Mouse (Mus musculus): ENCODE results near the gene Neurl2. TPM values are rescaled to one million over a fixed set of nuclear protein-coding genes. Genes with fewer than 3 reads are reported as not detected.
A peak's percentile ranks its signal among the peaks of the same experiment; 100 is the strongest.
"Not testable (repeated sequence)": the region's sequence is repeated elsewhere in the genome, so short reads cannot be mapped to it uniquely, and the experiment has no call there.

The Neurl2 gene
- polyA plus RNA-seq, 1 experiment from 2014 or later = 3.9 TPM

DNA sequence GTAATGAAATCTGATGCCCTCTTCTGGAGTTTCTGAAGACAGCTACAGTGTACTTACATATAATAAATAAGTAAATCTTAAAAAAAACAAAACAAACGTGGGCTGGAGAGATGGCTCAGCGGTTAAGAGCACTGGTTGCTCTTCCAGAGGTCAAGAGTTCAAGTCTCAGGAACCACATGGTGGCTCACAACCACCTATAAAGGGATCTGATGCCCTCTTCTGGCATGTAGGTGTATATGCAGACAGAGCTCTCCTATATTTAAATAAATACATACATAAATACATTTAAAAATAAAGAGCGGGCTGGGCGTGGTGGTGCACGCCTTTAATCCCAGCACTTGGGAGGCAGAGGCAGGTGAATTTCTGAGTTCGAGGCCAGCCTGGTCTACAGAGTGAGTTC, 34.7 kb downstream of the Neurl2 start:
- not testable (repeated sequence) for H3K4me3 ChIP-seq (ENCODE audit: low read depth, low read length); H3K4me1 ChIP-seq (ENCODE audit: control insufficient read depth, insufficient read depth, low read length); H3K4me2 ChIP-seq (ENCODE audit: low read length); H3K9me3 ChIP-seq (replicated peaks; ENCODE audit: control insufficient read depth, low read length); ATAC-seq; H3K27me3 ChIP-seq (replicated peaks; ENCODE audit: control insufficient read depth, insufficient read depth, low read length); H3K27ac ChIP-seq (ENCODE audit: low read depth, low read length); H3K9ac ChIP-seq (ENCODE audit: low read length)
- DNase-seq (ENCODE audit: low spot score) = peak; percentile 28
- 82% methylated on average over 6 of the region's 6 CpGs for WGBS
- H3K36me3 ChIP-seq (ENCODE audit: control insufficient read depth, insufficient read depth, low read length) = peaks cover 56% of the 10 kb centered on the region

DNA sequence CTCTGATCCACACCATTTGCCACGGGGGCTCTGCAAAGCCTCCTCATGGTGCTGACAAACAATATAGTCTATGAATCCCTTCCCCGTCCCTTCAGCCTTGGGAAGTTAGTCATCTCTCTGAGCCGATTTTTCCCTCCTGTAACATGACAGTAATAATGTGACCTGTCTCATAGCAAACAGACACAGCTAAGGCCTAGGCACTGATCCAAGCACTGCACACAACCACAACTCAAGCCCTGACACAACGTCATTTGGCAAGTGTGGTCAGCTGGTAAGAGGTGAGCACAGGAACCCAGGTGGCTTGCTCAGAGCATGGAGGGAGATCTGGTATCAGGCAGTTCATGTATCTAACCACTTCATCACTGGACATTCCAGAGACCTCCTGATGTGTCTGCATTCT, 37.4 kb downstream of the Neurl2 start:
- ATAC-seq = no peak
- Histone ChIP-seq H3K27ac (ENCODE audit: low read depth, low read length) (no peak overlapping the region), H3K4me2 (ENCODE audit: low read length) (no peak overlapping the region), H3K27me3 (replicated peaks; ENCODE audit: control insufficient read depth, insufficient read depth, low read length) (no peaks in the 10 kb centered on the region), H3K4me1 (ENCODE audit: control insufficient read depth, insufficient read depth, low read length) (no peaks in the 10 kb centered on the region), H3K9me3 (replicated peaks; ENCODE audit: control insufficient read depth, low read length) (no peaks in the 10 kb centered on the region), H3K36me3 (ENCODE audit: control insufficient read depth, insufficient read depth, low read length) (peaks cover 78% of the 10 kb centered on the region), H3K4me3 (ENCODE audit: low read depth, low read length) (no peak overlapping the region), H3K9ac (ENCODE audit: low read length) (no peak overlapping the region)
- no peak for DNase-seq (ENCODE audit: low spot score)
- WGBS = 88% methylated on average over 4 of the region's 4 CpGs

DNA sequence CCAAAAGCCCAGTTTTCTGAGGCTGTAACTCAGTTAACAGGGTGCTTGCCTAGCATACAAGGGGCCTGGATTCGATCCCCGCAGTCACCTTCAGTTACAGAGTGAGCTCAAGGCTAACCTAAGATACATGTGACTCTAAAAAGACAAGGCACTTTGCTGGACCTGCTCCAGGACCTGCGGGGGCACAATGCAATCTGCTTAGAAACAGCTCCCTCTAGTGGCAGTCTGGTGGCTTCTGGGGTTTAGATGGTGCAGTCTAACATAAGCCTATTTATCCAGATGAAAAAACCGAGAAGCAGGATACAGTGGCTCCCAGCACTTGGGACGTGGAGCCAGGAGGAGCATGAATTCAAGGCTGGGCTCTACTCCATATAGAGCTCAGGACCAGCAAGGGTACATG, 39.0 kb downstream of the Neurl2 start:
- H3K9ac ChIP-seq (ENCODE audit: low read length) = no peak overlapping the region
- H3K27me3 ChIP-seq (replicated peaks; ENCODE audit: control insufficient read depth, insufficient read depth, low read length) = no peaks in the 10 kb centered on the region
- no peak overlapping the region for H3K27ac ChIP-seq (ENCODE audit: low read depth, low read length)
- no peaks in the 10 kb centered on the region for H3K9me3 ChIP-seq (replicated peaks; ENCODE audit: control insufficient read depth, low read length)
- H3K36me3 ChIP-seq (ENCODE audit: control insufficient read depth, insufficient read depth, low read length) = peaks cover 66% of the 10 kb centered on the region
- H3K4me1 ChIP-seq (ENCODE audit: control insufficient read depth, insufficient read depth, low read length) = no peaks in the 10 kb centered on the region
- ATAC-seq (peak; percentile 38), DNase-seq (ENCODE audit: low spot score) (peak; percentile 94)
- WGBS = 25% methylated on average over 5 of the region's 5 CpGs
- H3K4me3 ChIP-seq (ENCODE audit: low read depth, low read length) = no peak overlapping the region
- H3K4me2 ChIP-seq (ENCODE audit: low read length) = no peak overlapping the region

DNA sequence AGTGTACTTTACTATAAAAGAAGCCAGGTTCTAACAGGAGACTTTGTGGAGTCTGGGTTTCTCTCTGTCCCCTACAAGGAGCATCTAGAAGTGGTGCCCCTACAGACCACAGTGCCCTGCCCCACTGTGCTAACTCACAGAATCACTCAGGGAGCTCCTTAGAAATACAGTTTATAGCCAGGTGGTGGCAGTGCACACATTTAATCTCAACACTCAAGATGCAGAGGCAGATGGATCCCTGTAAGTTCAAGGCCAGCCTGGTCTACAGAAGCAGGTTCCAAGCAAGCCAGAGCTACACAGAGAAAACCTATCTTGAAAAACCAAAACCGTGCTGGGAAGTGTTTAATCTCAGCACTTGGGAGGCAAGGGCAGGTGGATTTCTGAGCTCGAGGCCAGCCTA, 39.5 kb downstream of the Neurl2 start:
- ATAC-seq = no peak
- peaks cover 68% of the 10 kb centered on the region for H3K36me3 ChIP-seq (ENCODE audit: control insufficient read depth, insufficient read depth, low read length)
- peak; percentile 20 for DNase-seq (ENCODE audit: low spot score)
- no peak overlapping the region for H3K27ac ChIP-seq (ENCODE audit: low read depth, low read length)
- H3K9ac ChIP-seq (ENCODE audit: low read length) = no peak overlapping the region
- no peaks in the 10 kb centered on the region for H3K4me1 ChIP-seq (ENCODE audit: control insufficient read depth, insufficient read depth, low read length)
- WGBS = 99% methylated on average over 2 of the region's 2 CpGs
- H3K27me3 ChIP-seq (replicated peaks; ENCODE audit: control insufficient read depth, insufficient read depth, low read length) = no peaks in the 10 kb centered on the region
- H3K4me3 ChIP-seq (ENCODE audit: low read depth, low read length) = no peak overlapping the region
- no peaks in the 10 kb centered on the region for H3K9me3 ChIP-seq (replicated peaks; ENCODE audit: control insufficient read depth, low read length)
- no peak overlapping the region for H3K4me2 ChIP-seq (ENCODE audit: low read length)

DNA sequence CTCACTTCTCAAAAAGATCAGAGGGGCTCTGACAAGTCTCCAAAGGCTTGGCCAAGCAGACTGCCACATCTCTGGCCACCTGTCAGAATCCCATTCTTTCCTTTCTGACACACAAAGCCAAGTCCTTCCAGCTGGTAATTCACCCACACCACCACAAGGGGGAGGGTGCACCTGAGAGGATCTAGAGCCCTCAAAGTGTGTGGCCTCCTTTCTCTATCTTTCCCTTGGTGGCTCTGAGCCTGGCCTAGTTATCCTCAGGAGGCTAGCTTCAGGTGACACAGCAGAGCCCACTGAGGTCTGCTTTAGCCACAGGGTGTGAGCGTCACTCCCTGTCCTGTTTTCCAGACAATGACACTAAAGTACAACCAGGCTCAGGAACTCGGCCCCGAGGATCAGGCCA, 40.0 kb downstream of the Neurl2 start:
- Histone ChIP-seq H3K27me3 (replicated peaks; ENCODE audit: control insufficient read depth, insufficient read depth, low read length) (no peaks in the 10 kb centered on the region), H3K9me3 (replicated peaks; ENCODE audit: control insufficient read depth, low read length) (no peaks in the 10 kb centered on the region), H3K4me1 (ENCODE audit: control insufficient read depth, insufficient read depth, low read length) (no peaks in the 10 kb centered on the region), H3K27ac (ENCODE audit: low read depth, low read length) (no peak overlapping the region), H3K36me3 (ENCODE audit: control insufficient read depth, insufficient read depth, low read length) (peaks cover 67% of the 10 kb centered on the region), H3K4me2 (ENCODE audit: low read length) (no peak overlapping the region), H3K9ac (ENCODE audit: low read length) (no peak overlapping the region), H3K4me3 (ENCODE audit: low read depth, low read length) (no peak overlapping the region)
- peak; percentile 54 for DNase-seq (ENCODE audit: low spot score)
- no peak for ATAC-seq
- 83% methylated on average over 3 of the region's 3 CpGs for WGBS

DNA sequence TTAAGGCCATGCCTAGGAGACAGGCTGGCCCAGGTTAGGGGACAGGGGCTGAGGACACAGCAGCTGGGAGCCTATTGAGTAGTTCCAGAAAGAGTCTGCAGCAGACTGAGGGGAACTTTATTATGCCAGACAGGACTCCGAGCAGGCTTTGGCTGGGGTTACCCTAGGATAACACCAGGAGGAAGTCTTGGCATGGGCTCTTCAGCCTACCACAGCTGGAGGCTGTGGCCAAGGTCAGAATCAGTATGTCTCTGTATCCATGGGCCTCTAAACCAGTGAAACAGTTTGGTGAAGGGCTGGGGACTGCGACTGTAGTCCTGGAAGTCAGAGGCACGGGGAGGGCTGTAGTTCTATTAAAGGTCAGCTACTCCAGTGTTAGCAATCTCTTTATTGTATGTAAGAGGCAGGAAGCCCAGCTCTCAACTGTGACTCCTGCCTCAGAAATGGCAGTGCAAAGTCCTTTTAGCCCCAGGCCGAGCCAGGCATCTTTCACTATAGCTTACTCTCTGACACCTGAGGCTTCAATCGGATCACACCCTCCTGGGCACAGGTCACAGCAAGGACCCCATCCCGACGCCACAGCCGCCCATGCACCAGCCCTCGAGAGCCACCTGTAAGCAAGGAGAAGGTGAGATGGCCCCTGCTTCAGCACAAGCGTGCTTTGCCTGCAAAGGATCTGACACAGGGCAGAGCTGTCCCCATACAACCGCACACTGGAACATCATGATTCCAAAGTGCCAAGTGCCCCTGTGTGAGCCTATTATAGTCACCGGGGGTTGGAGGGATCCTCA, 40.7 kb downstream of the Neurl2 start:
- H3K4me1 ChIP-seq (ENCODE audit: control insufficient read depth, insufficient read depth, low read length) = no peaks in the 10 kb centered on the region
- ATAC-seq = no peak
- H3K4me2 ChIP-seq (ENCODE audit: low read length) = no peak overlapping the region
- no peaks in the 10 kb centered on the region for H3K9me3 ChIP-seq (replicated peaks; ENCODE audit: control insufficient read depth, low read length)
- peaks cover 60% of the 10 kb centered on the region for H3K36me3 ChIP-seq (ENCODE audit: control insufficient read depth, insufficient read depth, low read length)
- H3K4me3 ChIP-seq (ENCODE audit: low read depth, low read length) = no peak overlapping the region
- no peak overlapping the region for H3K9ac ChIP-seq (ENCODE audit: low read length)
- H3K27me3 ChIP-seq (replicated peaks; ENCODE audit: control insufficient read depth, insufficient read depth, low read length) = no peaks in the 10 kb centered on the region
- 94% methylated on average over 12 of the region's 12 CpGs for WGBS
- DNase-seq (ENCODE audit: low spot score) = no peak
- H3K27ac ChIP-seq (ENCODE audit: low read depth, low read length) = no peak overlapping the region

DNA sequence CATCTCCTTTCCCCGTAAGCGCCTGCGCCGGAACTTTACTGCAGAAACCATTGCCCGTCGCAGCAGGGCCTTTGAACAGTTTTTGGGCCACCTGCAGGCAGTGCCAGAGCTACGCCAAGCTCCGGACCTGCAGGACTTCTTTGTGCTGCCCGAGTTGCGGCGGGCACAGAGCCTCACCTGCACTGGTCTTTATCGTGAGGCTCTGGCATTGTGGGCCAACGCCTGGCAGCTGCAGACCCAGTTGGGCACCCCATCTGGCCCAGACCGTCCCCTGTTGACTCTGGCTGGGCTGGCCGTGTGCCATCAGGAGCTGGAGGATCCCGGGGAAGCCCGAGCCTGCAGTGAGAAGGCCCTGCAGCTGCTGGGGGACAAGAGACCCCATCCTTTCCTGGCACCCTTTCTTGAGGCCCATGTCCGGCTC, 41.4 kb downstream of the Neurl2 start:
- DNase-seq (ENCODE audit: low spot score) (no peak), ATAC-seq (no peak)
- Histone ChIP-seq H3K4me1 (ENCODE audit: control insufficient read depth, insufficient read depth, low read length) (no peaks in the 10 kb centered on the region), H3K4me2 (ENCODE audit: low read length) (no peak overlapping the region), H3K27ac (ENCODE audit: low read depth, low read length) (no peak overlapping the region), H3K9ac (ENCODE audit: low read length) (no peak overlapping the region), H3K27me3 (replicated peaks; ENCODE audit: control insufficient read depth, insufficient read depth, low read length) (no peaks in the 10 kb centered on the region), H3K4me3 (ENCODE audit: low read depth, low read length) (no peak overlapping the region), H3K9me3 (replicated peaks; ENCODE audit: control insufficient read depth, low read length) (no peaks in the 10 kb centered on the region), H3K36me3 (ENCODE audit: control insufficient read depth, insufficient read depth, low read length) (peaks cover 55% of the 10 kb centered on the region)
- WGBS = 95% methylated on average over 18 of the region's 18 CpGs

DNA sequence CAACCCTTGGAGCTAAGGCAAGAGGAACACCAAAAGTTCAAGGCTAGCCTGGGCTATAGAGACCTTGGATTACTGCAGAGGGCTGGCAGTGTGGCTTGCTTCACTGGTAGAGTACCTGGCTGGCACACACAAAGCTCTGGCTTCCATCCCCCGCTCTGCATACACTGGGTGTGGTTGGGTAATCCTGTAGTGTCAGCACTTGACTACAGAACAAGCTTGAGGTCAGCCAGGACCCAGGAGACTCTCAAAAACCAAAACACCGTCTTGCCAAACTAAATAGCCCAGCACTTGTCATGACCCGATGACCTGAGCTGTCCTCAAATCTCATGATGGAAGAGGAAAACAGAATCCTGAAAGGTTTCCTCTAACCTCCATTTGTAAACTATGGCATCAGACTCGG, 42.8 kb downstream of the Neurl2 start:
- H3K4me1 ChIP-seq (ENCODE audit: control insufficient read depth, insufficient read depth, low read length) = 0 out of 2 replicates have a peak, but pooled peaks cover 2% of the 10 kb centered on the region
- ATAC-seq (no peak), DNase-seq (ENCODE audit: low spot score) (no peak)
- H3K9me3 ChIP-seq (replicated peaks; ENCODE audit: control insufficient read depth, low read length) = no peaks in the 10 kb centered on the region
- H3K27me3 ChIP-seq (replicated peaks; ENCODE audit: control insufficient read depth, insufficient read depth, low read length) = no peaks in the 10 kb centered on the region
- H3K9ac ChIP-seq (ENCODE audit: low read length) = no peak overlapping the region
- H3K4me2 ChIP-seq (ENCODE audit: low read length) = no peak overlapping the region
- H3K27ac ChIP-seq (ENCODE audit: low read depth, low read length) = no peak overlapping the region
- H3K4me3 ChIP-seq (ENCODE audit: low read depth, low read length) = no peak overlapping the region
- peaks cover 41% of the 10 kb centered on the region for H3K36me3 ChIP-seq (ENCODE audit: control insufficient read depth, insufficient read depth, low read length)
- WGBS = 89% methylated on average over 4 of the region's 4 CpGs

DNA sequence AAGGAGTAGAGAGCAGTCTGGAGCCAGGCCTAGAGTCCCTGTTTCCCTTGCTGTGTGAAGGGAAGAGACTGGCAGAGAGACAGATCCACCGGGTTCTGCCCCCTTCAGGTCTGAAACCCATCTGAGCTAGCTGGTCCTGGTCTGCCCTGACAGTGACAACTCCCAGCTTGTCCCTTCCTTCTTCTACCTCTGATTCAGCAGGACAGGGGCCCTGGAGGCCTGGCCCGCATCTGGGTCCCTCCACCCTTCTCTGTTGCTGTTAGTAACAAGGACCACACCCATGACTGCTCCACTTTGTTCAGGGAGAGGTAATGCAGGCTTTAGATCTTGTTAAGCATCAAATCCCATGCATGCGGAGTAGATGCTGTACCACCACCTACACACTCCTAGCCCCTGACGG, 44.8 kb downstream of the Neurl2 start:
- H3K4me2 ChIP-seq (ENCODE audit: low read length) = no peak overlapping the region
- WGBS = 76% methylated on average over 4 of the region's 4 CpGs

More for the DNA sequence above, 44.8 kb downstream of the Neurl2 start:
- Histone ChIP-seq H3K4me1 (ENCODE audit: control insufficient read depth, insufficient read depth, low read length) (peaks cover 6% of the 10 kb centered on the region; the same call in 1 of the 2 replicates), H3K9me3 (replicated peaks; ENCODE audit: control insufficient read depth, low read length) (no peaks in the 10 kb centered on the region), H3K36me3 (ENCODE audit: control insufficient read depth, insufficient read depth, low read length) (peaks cover 26% of the 10 kb centered on the region), H3K9ac (ENCODE audit: low read length) (no peak overlapping the region), H3K27ac (ENCODE audit: low read depth, low read length) (no peak overlapping the region), H3K4me3 (ENCODE audit: low read depth, low read length) (no peak overlapping the region), H3K27me3 (replicated peaks; ENCODE audit: control insufficient read depth, insufficient read depth, low read length) (no peaks in the 10 kb centered on the region)
- DNase-seq (ENCODE audit: low spot score) (no peak), ATAC-seq (no peak)
